Mouse (Mus musculus): ENCODE results near the gene Fam229a.
"Not testable (repeated sequence)": the region's sequence is repeated elsewhere in the genome, so short reads cannot be mapped to it uniquely, and the experiment has no call there.

The Fam229a gene

GRCm38 (mm10) chr4:129490972-129491880, at the start of gene Fam229a, which contains the start of gene Tssk3:
Fam229a (plus strand) TSS chr4:129491190.
Tssk3 (minus strand) TSS chr4:129491022.
- DNase-seq: peak; percentile 46

- DNase-seq: no peak
These were observed 43.6 kb upstream of the Fam229a start for GRCm38 (mm10) chr4:129447360-129447759.

GRCm38 (mm10) chr4:129447778-129448563, 43.0 kb upstream of the Fam229a start:
- no peak for DNase-seq

- no peak for DNase-seq
These were observed 42.3 kb upstream of the Fam229a start for GRCm38 (mm10) chr4:129448713-129449112.

- DNase-seq: no peak
These were observed 40.1 kb upstream of the Fam229a start for GRCm38 (mm10) chr4:129450851-129451250.

GRCm38 (mm10) chr4:129451471-129452169, 39.4 kb upstream of the Fam229a start:
- no peak for DNase-seq

- DNase-seq: peak; percentile 76
These were observed 35.7 kb upstream of the Fam229a start for GRCm38 (mm10) chr4:129455265-129455664.

- DNase-seq: no peak
These were observed 34.9 kb upstream of the Fam229a start for GRCm38 (mm10) chr4:129456126-129456525.

- not testable (repeated sequence) for DNase-seq
These were observed 33.7 kb upstream of the Fam229a start for GRCm38 (mm10) chr4:129457311-129457710.

- no peak for DNase-seq
These were observed 31.3 kb upstream of the Fam229a start for GRCm38 (mm10) chr4:129459726-129460125.

- DNase-seq: no peak
These were observed 30.2 kb upstream of the Fam229a start for GRCm38 (mm10) chr4:129460827-129461182.

GRCm38 (mm10) chr4:129461183-129461960, 29.6 kb upstream of the Fam229a start, which contains the start of gene Bsdc1:
Bsdc1 (plus strand) TSS chr4:129461581.
- peak; percentile 100 for DNase-seq

GRCm38 (mm10) chr4:129462118-129462517, 28.9 kb upstream of the Fam229a start:
- no peak for DNase-seq

GRCm38 (mm10) chr4:129463097-129464059, 27.6 kb upstream of the Fam229a start:
- no peak for DNase-seq

GRCm38 (mm10) chr4:129464286-129464815, 26.6 kb upstream of the Fam229a start:
- no peak for DNase-seq

- DNase-seq: no peak
These were observed 14.9 kb upstream of the Fam229a start for GRCm38 (mm10) chr4:129476047-129476446.

- DNase-seq: no peak
These were observed 11.1 kb upstream of the Fam229a start for GRCm38 (mm10) chr4:129479863-129480262.

GRCm38 (mm10) chr4:129481090-129481489, 9.9 kb upstream of the Fam229a start:
- no peak for DNase-seq

GRCm38 (mm10) chr4:129494681-129495080, 3.7 kb downstream of the Fam229a start:
- DNase-seq: no peak

GRCm38 (mm10) chr4:129495672-129496562, 4.9 kb downstream of the Fam229a start:
- DNase-seq: no peak

Measured in lung, postnatal 14 days (tissue).